Mouse (Mus musculus) left cerebral cortex, postnatal 14 days (tissue): ENCODE results near the gene Gfi1. TPM values are rescaled to one million over a fixed set of nuclear protein-coding genes. Genes with fewer than 3 reads are reported as not detected.

Experiments used
- DNase-seq, 2 experiments: peaks; one replicate each; pipeline ENCODE4 v3.0.0; 2021 to 2022; ENCODE audit warnings: low spot score in 2 of 2, mixed read lengths in 1 of 2
- intact Hi-C: fragments of 180-260 bp; cut with DNase I; formaldehyde crosslinking; loops from one replicate; pipeline ENCODE4 v1.15.1; 2025
- total RNA-seq, 2 experiments: library from RNA; stranded (reverse); gene quantifications; 2 replicates each; pipeline ENCODE4 v1.2.3; 2021

Gene Gfi1
- total RNA-seq, 2 experiments from 2014 or later: not detected

DNA sequence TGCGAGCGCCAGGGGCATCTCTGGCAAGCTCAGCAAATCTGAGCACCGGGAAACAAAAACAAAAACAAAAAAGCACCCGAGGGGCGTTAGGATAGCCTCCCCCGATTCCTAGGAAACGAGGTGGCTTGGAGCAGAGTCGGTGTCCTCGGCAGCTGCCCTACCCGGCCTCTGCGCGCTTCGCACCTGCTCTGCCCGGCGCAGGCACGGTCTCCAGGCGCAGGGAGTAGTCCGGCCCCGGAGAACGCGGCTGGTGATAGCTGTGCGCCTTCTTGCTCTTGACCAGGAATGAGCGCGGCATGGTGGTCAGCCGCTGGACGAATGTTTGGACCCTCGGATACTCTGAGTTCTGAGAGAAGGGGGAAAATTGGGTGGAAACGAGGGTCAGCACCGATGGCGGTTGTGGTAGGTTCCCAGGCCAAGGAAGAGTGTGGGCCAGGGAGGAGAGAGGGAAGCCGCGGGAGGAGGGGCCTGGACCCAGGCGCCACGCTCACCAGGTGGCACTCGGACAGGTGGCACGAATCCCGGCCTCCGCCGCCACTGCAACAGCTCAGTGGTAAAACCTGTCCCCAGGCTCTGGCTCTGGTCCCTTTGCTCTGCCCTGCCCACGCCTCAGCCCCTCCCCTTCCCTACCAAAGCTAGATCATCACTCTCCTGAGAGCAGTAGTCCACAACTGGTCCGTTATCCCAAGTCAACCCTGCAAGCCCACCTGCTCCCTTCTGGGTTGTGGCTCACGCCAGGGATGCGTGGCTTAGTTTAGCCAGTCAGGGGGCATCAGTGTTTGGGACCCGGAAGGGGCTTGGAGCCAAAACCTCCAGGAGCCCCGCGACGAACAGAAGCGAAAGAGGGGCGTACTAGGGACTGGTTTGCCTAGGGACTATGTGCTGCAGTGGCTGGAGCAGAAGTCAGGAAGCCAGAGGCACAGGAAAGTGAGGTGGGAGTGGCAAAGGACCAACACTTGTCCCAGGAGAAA is 2.0 kb downstream of the Gfi1 start:
- intact Hi-C loops: loop anchor here (5.0 kb wide), 1 partner anchor 1267 kb away; the partner anchor contains the start of gene Barhl2
- DNase-seq: no peak

DNA sequence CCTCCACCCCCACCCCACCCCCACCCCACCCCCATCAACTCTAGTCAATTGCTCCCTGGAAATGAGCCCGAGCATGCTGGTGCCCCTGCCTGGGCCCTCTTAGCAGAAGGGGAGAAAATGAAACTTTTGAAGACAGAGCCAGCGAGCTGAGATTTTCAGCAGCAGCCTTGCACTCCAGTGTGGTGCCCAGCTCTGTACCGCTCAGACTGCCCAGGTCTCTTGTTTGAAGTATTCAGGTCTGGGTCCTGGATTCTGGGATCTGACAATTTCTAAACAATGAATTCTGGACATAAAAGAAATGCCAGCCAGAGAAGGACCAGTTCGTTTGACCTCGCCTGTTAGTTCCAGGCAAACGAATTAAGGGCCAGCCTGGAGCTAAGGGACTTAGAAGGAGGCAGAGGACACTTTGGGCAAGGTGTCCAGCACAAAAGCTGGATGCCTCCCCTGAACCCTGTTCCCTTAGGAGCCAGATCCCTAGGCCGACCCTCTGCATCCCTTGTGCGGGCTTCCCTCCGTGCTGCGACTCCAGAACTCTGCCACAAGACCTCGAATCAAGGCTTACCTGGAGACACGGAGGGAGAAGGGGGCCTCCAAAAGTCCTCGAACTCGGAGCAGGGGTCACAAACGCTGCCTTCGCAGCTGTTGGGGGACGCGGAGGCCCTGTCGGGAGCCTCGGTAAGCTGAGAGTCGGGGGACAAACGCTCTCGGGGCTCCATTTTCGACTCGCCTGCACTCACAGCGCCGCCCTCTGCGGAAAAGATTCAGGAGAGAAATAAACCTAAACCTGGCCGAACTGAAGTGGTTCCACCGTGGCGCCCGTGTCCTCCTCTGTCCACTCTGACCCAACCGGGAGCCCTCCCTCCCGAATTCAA is 2.9 kb downstream of the Gfi1 start:
- intact Hi-C loops: loop anchor here (5.0 kb wide), 1 partner anchor 1266 kb away; the partner anchor contains the start of gene Barhl2

DNA sequence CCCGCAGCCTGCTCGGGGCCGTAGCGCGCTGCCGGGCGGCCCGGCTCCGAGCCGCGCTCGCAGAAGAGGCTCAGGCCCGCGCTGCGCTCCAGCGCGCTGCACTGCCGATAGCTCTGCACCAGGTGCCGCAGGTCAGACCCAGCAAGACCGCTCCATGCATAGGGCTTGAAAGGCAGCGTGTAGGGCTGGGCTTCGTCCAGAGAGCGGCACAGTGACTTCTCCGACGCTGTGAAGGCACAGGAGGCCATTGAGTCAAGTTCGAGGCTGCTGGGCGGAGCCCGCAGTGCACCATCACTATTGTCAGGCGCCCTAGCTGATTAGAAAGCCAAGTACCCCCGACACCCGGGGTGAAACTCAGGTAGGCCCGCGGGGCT is 4.2 kb downstream of the Gfi1 start:
- no peak for DNase-seq
- intact Hi-C loops: loop anchor here (5.0 kb wide), 1 partner anchor 1264 kb away; the partner anchor contains the start of gene Barhl2

More for the DNA sequence above, 2.9 kb downstream of the Gfi1 start:
- DNase-seq: no peak

DNA sequence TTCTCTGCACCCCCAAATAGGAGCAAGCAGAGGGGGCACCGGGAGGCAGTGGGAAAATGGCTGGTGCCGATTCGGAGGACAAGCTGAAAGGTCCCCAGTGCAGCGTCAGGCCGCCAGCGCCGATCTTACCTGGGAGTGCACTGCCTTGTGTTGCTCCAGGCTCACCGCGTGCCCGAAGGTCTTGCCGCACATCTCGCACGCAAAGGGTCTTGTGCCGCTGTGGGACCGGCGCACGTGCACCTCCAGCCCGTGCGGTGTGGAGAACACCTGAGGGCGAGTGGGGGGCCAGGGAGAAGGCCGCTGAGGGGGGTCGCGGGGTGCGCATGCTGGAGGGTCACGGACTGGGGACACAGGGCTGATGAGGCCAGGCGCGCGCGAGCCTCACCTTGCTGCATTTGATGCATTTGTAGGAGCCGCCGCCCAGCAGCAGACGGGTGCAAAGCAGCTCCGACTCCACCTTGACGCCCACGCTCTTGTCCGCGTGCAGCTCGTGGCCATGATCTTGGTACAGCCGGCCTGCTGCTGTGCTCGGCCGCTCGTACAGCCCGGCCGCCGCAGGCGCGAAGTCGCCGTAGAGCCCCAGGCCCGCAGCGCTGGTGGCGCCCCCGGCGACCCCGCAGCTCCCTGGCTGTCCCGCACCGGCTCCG is 4.7 kb downstream of the Gfi1 start:
- intact Hi-C loops: loop anchor here (5.0 kb wide), 1 partner anchor 1264 kb away; the partner anchor contains the start of gene Barhl2
- DNase-seq: no peak

DNA sequence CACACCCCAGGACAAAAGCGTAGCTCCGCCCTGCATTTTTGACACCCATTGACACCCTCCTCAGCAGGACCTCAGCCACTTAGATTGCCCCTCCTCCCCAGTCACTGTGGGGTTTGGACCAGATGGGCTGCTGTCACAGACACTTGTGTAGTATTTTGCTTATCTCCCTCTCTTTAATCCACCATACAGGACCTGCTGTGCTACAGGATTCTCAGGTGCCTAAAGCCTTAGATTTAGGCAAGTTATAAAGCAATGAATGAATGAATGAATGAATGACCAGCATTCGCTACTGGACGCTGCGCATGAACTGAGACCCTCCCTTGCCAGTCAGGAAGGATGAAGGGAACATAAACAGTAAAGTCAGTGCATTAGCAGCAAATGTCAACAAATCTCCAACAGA is 5.3 kb downstream of the Gfi1 start:
- DNase-seq: no peak
- intact Hi-C loops: loop anchor here (5.0 kb wide), 1 partner anchor 1263 kb away; the partner anchor contains the start of gene Barhl2

DNA sequence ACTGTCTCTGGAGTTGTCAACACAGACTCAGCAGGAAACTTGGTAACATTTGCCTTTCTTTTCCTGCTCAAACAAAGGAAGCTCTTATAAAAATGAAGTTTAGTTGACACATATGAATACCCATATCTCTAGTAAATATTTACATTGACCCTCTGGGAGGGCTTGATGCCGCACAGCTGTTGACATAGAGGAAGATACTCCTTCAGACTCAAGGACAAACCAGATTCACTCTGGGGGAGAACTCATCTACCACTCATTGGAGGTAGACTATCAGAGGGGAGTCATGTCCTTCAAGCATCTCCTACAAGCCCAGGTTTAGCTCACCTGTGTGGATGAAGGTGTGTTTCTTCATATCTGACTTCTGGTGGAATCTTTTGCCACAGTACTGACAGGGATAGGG is 6.0 kb downstream of the Gfi1 start:
- intact Hi-C loops: loop anchor here (5.0 kb wide), 1 partner anchor 1262 kb away; the partner anchor contains the start of gene Barhl2
- DNase-seq: no peak

DNA sequence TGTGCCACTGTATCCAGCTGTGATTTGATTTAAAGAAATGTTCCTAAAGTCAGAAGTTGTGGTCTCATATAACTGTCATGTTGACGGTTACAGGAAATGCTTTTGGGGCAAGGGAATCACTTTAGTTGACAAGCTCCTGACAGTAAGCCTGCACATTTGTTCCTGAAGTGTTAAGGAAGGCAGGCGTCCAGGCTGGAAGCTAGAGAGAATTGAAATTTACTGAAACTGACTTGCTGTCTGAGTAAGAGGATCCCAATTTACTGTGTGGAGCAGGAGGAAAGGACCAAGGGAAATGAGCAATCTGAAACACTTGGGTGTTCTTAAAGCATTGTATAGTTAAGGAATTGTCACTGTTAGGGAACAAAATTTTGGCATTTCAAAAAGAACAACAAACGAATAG is 6.6 kb downstream of the Gfi1 start:
- intact Hi-C loops: no loop called here

DNA sequence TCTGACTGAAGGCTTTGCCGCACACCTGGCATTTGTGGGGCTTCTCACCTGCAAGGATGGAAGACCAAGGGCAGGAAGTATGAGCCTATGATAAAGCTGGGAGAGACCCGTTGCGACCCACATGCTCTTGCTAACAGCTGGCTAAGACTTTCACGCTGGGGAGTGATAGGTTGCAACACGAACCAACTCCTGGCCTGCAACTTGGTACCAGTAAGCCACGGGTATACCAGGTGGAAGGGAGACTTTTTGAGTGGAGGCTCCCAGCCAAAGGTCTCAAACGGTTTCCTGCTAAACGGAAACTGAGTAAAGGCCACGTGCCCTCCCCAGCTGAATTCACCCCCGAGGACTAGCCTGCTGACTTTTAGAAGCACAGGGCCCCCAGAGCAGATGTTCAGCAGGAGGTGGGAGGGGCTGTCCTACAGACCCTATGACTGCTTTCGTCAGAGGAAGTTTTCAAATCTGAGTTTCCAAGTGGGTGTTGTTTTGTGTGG is 7.9 kb downstream of the Gfi1 start:
- no peak for DNase-seq
- intact Hi-C loops: no loop called here

More for the DNA sequence above, 6.6 kb downstream of the Gfi1 start:
- DNase-seq: no peak

DNA sequence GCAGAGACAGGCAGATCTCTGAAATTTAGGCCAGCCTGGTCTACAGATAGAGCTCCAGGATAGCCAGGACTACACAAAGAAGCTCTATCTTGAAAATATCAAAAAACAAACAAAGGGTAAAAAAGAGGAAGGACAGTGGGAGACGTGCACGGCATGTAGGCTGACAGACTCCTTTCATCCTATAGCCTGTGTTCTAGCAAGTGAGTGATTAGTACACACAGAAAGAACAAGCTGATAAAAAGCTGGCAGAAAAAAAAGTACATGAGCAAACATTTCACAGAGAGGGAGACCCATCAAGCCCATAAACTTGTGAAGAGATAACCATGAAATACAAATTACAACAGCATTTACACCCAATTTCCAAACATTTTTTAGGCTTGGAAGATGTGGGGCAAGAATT is 14.1 kb downstream of the Gfi1 start:
- intact Hi-C loops: no loop called here

DNA sequence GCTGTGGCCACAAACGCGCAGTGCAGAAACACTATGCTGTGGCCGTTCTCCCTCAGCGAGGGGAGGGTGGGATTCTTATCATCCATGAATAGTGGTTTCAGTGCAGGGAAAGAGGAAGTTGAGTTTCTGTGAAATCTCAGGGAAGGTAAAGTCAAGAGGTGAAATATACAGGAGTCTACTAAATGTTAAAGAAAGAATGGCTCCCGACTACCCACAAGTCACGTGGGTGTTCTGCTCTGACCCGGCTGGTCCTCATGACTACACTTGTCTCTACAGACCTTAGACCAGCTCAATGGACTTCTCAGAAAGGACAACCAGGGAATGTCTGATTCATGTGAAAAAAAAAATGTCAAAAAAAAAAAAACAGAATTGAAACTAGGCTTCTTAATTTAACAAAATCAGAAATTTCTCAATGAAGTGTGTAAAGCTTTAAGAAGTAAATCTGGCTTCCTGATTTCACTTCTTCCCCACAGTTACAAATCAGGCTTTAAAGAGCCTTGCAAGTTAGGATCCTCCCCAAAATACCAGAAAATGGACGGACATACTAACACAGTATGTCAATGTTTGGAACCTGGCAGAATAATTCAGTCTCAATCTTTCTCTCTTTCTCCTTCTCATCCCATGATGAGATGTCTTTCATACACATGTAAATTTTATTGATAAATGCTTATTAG is 17.6 kb downstream of the Gfi1 start:
- intact Hi-C loops: no loop called here
- no peak for DNase-seq

More for the DNA sequence above, 14.1 kb downstream of the Gfi1 start:
- DNase-seq: no peak

DNA sequence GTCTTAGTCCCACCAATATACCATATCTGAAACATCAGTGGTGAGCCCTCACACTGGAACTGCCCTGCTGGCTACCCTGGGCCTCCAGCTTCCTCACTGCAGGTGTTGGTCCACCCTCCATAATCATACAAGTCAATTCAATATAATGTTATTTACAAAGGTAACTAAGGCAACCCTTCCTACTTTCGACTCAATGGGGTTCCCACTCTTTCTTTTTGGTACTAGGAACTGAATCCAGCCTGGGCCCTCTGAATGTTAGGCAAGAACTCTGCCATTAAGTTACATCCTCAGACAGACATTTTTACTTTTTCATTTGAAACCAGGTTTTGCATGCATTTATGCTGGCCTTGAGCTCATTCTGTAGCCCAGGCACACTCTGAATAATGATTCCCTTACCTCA is 19.6 kb downstream of the Gfi1 start:
- intact Hi-C loops: no loop called here
- no peak for DNase-seq

DNA sequence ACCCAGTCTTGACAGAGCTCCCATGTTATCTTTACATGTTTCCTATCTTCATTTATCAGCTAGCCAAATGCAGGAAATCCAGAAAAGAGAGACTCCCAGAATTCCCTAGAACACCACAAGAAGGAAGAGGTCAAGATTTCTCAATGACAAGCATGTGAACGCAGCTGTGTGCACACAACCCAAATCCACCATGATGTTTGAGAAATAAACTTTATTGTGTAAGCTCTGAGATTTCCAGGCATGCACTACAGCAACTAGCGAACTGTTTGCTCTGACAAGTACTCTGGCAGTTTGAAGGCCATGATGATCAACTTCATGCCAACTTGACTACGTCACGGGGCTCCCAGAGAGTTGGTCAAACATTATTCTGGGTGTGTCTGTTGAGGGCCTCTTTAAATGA is 20.1 kb downstream of the Gfi1 start:
- intact Hi-C loops: no loop called here
- DNase-seq: no peak

DNA sequence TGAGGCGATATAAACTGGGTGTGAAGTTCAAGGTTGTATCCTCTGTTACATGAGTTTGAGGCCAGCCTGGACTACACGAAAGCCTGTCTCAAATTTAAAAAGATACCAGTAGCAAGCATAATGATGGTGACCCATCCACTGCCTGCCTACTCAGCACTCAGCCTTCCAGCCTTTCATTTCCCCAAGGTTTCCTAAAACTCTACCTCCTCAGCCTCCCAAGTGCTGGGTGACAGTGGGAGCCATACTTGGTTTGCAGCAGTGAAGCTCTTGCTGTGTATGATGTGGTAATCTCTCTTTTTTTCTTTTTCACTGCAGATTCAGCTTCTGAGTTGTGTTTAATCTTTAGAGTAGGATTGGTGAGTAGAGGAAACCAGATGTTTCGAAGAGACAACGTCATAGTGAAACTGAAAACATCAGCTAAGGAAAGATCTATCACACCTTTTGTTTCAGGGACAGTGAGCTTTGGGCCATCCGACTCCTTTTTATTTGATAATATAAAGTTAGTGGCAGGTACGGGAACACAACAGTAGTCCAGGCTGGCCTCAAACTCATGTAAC is 22.6 kb downstream of the Gfi1 start:
- DNase-seq: no peak
- intact Hi-C loops: no loop called here

DNA sequence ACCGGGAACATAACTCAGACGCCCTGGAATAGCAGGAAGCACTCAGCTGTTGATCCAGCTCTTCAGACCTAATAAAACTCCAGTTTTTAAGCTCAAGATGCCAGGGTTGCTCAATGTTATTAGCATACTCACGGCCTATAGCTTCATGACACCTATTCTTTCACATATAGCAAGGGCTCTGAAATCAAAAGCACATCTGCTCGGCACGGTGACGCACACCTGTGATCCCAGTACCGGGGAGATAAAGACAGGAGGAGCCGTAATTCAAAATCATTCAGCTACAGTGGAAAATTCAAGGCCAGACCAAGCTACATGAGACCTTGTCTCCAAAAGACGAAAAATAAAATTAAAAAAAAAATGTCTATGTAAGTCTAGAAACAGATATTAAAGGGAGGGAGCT is 24.2 kb downstream of the Gfi1 start:
- intact Hi-C loops: no loop called here
- DNase-seq: no peak

DNA sequence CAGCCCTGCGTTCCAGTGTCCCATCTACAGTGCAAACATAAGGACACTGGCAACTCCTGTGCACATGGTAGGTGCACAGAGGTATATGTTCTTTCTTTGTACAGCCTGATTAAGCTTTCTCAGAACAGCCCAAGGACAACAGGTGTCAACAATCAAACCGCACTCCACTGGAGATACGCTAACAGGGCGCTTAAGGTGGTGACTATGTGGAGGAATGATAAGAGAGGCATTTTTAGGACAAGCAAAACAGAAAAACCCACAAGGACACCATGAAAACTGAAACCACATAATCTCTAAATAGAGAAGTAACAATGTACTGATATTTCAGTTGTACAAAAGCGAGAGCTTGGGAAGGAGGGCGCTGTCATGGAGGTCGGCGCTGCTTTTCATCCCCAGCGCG is 25.0 kb downstream of the Gfi1 start:
- DNase-seq: no peak
- intact Hi-C loops: no loop called here

DNA sequence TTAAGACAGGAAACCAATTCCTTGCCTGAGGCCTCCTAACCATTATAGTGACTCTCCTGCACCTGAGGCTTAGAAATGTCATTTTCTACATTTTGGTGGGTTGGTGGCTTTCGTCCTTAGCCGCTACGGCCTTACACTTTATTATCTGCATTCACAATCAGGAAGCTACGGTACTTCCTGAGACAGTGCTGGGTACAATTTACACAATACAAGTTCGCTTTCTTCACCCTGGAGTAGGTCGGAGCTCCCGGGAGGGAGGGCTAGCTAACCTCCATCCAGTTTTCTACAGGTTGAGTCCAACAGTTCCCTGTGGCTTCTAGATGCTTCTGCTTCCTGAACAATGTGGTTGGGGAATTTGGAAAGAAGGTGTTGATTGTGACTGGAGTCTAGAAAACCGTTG is 26.9 kb downstream of the Gfi1 start:
- no peak for DNase-seq
- intact Hi-C loops: no loop called here

DNA sequence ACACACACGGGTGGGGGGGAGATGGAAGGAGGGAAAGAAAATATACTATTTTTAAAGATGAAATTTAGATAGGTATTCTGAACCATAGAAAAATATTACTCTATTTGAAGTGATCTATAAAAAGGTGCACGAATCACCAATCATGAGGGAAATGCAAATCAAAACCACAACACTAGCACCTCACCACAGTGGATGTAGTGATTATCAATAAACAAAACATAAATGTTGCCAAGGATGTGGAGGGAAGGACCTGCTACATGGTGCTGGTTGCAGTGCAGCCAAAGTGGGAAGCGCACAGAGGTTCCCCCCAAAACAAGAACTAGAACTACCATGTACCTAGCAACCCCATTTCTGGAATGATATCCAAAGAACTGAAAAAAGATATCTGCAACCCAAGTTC is 30.8 kb downstream of the Gfi1 start:
- intact Hi-C loops: no loop called here
- DNase-seq: no peak

DNA sequence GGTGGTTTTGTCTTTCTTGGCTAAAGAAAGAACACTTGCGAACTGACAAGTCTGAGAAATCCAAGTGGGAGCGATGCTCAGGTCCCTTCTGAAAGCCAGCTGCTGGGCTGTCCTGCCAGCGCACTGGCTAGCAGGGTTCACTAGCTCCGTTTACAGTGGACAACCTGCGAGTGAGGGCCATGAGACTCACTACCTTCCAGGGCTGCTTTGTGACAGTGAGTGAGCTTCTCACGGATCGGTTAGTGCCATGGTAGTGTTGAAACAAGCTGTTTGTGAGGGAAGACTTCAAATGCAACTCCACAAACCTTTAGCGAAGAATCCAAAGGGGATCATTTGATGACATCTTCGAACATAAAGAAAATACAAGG is 37.4 kb downstream of the Gfi1 start:
- intact Hi-C loops: no loop called here
- DNase-seq: no peak
